Mouse (Mus musculus) lung, postnatal 0 days (tissue): ENCODE data around the gene Miga1. TPM values are rescaled to one million over a fixed set of nuclear protein-coding genes. Genes with fewer than 3 reads are reported as not detected.

Experiments used
- ATAC-seq: fragments of 200-750 bp; cut with Nextera tagmentation; 2 replicates; pipeline ENCODE4 v1.8.0; 2017; ENCODE audit warnings: moderate library complexity
- DNase-seq: peaks from one replicate; pipeline ENCODE4 v3.0.0-alpha.2; 2016; ENCODE audit warnings: low spot score
- H3K27ac ChIP-seq: fragments of 300-500 bp; sonication (generic); 2 replicates; pipeline ENCODE4 v1.5.1; 2014; ENCODE audit warnings: antibody characterized with exemption, mild to moderate bottlenecking, low read length, mixed read lengths
- H3K27me3 ChIP-seq: fragments of 300-500 bp; sonication (generic); replicated peaks from 2 replicates; pipeline ENCODE4 v1.6.1; 2014; ENCODE audit warnings: low read length, mixed read lengths; ENCODE audit not compliant: insufficient read depth
- H3K36me3 ChIP-seq: fragments of 300-500 bp; sonication (generic); 2 replicates; pipeline ENCODE4 v1.6.1; 2014; ENCODE audit warnings: low read length, mixed read lengths; ENCODE audit not compliant: insufficient read depth
- H3K4me1 ChIP-seq: fragments of 300-500 bp; sonication (generic); 2 replicates; pipeline ENCODE4 v1.6.1; 2014; ENCODE audit warnings: antibody characterized with exemption, low read depth, low read length, mixed read lengths; ENCODE audit not compliant: insufficient read depth
- H3K4me2 ChIP-seq: fragments of 300-500 bp; sonication (generic); replicated peaks from 2 replicates; pipeline ENCODE4 v1.6.1; 2014; ENCODE audit warnings: low read depth, mild to moderate bottlenecking, low read length, moderate library complexity, mixed read lengths
- H3K4me3 ChIP-seq: fragments of 300-500 bp; sonication (generic); 2 replicates; pipeline ENCODE4 v1.5.1; 2014; ENCODE audit warnings: low read depth, low read length
- H3K9ac ChIP-seq: fragments of 300-500 bp; sonication (generic); replicated peaks from 2 replicates; pipeline ENCODE4 v1.6.1; 2014; ENCODE audit warnings: low read depth, mild to moderate bottlenecking
- H3K9me3 ChIP-seq: fragments of 300-500 bp; sonication (generic); 2 replicates; pipeline ENCODE4 v1.6.1; 2016; ENCODE audit warnings: low read length, mixed read lengths
- CTCF ChIP-seq: IDR thresholded peaks from 2 replicates; pipeline ENCODE4 v1.5.1; 2016; ENCODE audit warnings: antibody characterized with exemption, mild to moderate bottlenecking
- EP300 ChIP-seq: IDR thresholded peaks from 2 replicates; pipeline ENCODE4 v1.6.1; 2016; ENCODE audit warnings: antibody characterized with exemption, mild to moderate bottlenecking, control low read depth
- WGBS: fragments of 180-500 bp; shearing (Covaris S2); extraction: QIAGEN DNeasy Blood & Tissue Kit; methylation state at CpG from one replicate; pipeline ENCODE4 v1.1.7; 2014; 5-methylcytosine and 5-hydroxymethylcytosine counted together
- polyA plus RNA-seq: library from polyadenylated mRNA; unstranded; fragments of >200 nt; fragmentation: Nextera tagmentation; extraction: Ambion mirVana; gene quantifications from 2 replicates; pipeline ENCODE4 v1.2.1, GENCODE M21; 2015

The Miga1 gene
- polyA plus RNA-seq, 1 experiment from 2014 or later = 10.0 TPM

DNA sequence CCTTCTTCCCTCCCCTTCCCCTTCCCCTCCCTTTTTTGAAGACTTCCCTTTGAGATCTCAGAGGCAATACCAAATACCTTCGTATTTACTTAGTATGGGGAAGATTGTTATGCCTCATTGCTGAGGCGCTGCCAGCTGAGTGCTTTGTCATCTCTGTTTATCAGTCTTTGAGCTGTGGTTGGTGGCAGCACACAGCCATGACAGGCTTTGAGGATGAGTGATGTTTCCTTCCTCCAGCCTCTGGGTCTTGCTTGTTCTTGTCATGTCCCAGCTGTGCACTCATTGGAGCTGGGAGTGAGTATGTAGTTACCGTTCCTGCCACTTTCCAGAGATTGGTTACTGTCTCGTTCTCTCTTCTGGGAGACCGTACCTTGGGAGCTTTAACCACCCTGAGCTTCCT lies 15.2 kb upstream of the Miga1 start:
- no peak overlapping the region for H3K9ac ChIP-seq
- no peaks in the 10 kb centered on the region; the same call in 1 of the 2 replicates for H3K4me1 ChIP-seq
- no peak overlapping the region for H3K4me3 ChIP-seq
- H3K9me3 ChIP-seq = no peaks in the 10 kb centered on the region
- no peaks in the 10 kb centered on the region; the same call in 1 of the 2 replicates for H3K36me3 ChIP-seq
- no peaks in the 10 kb centered on the region for H3K27me3 ChIP-seq
- H3K4me2 ChIP-seq = no peak overlapping the region
- H3K27ac ChIP-seq = no peak overlapping the region
- WGBS = 16% methylated on average over 5 of the region's 5 CpGs
- ATAC-seq (peak; percentile 90), DNase-seq (peak; percentile 69)
- TF ChIP-seq EP300 = no peak
- no peak for TF ChIP-seq CTCF

DNA sequence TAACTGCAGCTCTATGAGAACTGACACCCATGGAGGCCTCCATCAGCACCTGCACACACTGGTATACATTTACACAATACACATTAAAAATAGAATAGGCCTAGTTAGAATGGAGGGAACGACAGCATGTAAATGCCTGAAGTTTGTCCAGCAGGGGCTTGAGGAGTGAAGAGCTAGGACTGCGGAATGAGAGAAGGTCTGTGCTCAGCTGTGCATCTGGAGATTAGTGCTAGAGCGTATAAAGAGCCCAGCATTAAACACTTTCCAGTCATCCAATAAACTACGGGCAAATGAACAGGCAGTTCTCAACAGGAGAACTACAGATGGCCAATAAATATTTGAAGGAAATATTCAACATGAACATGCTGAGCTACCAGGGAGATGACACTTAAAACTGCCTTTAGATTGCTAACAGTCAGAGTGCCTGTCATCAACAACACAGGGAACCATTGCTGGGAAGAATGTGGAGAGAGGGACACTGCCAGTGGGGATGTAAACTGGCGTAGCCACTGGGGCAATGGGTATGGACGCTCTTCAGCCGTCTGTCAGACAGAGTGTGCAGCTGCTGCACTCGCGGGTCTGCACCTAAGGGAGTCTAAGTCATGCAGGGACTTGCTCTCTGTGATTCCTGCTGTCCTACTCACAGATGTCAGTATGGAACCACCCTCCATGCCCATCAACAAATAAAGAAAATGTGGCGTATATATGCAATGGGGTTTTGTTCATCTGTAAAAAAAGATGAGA lies 13.4 kb upstream of the Miga1 start:
- no peak for DNase-seq
- H3K27ac ChIP-seq = no peak overlapping the region
- H3K4me1 ChIP-seq = peaks cover 2% of the 10 kb centered on the region
- H3K4me2 ChIP-seq = no peak overlapping the region
- no peak overlapping the region for H3K9ac ChIP-seq
- no peak overlapping the region for H3K4me3 ChIP-seq
- no peaks in the 10 kb centered on the region for H3K27me3 ChIP-seq
- ATAC-seq = no peak
- 83% methylated on average over 10 of the region's 10 CpGs for WGBS
- no peaks in the 10 kb centered on the region for H3K36me3 ChIP-seq
- no peaks in the 10 kb centered on the region for H3K9me3 ChIP-seq
- TF ChIP-seq CTCF (no peak), EP300 (no peak)

DNA sequence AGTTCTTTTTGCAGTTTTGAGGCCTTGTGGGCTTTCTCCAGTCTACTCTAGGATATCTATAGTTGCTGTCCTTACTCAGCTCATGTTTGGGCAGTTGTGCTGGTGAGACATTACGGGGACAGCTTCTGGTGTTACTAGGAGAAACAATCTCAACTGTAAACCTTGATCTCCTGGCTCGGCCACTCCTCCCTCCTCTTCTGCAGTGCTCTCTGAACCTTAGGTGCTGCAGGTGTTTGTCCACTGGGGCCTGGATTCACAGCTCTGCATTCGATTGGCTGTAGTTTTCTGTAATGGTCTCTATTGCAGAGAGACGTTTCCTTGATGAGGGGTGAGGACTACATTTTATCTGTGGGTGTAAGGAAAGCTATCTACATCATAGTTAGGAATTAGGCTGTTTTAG lies 12.1 kb upstream of the Miga1 start:
- H3K9me3 ChIP-seq = no peaks in the 10 kb centered on the region
- TF ChIP-seq EP300 = no peak
- no peak for TF ChIP-seq CTCF
- ATAC-seq = no peak

DNA sequence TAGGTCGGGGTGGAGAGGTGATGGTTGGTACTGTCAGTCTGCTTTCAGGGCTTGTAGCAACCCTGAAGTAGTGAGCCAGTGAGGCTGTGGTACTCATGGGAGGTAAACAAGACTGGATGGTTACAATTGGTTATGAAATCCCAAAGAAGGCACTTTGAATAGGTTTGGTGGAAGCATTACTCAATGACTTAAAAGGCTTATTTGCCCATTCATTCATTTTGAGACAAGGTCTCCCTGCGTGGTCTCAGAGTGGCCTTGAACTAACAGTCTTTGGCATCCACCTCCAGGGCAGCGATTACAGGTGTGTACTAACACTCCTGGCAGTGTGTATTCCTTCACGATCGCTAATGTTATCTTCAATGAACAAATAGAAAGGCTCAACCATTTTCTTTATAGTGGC lies 10.8 kb upstream of the Miga1 start:
- DNase-seq (peak; percentile 31), ATAC-seq (no peak)
- H3K27me3 ChIP-seq = no peaks in the 10 kb centered on the region
- no peaks in the 10 kb centered on the region for H3K9me3 ChIP-seq
- no peak overlapping the region for H3K27ac ChIP-seq
- H3K4me2 ChIP-seq = no peak overlapping the region
- H3K4me1 ChIP-seq = peaks cover 5% of the 10 kb centered on the region
- H3K9ac ChIP-seq = no peak overlapping the region
- TF ChIP-seq CTCF (no peak), EP300 (no peak)
- WGBS = 67% methylated on average over 5 of the region's 5 CpGs
- no peaks in the 10 kb centered on the region for H3K36me3 ChIP-seq
- H3K4me3 ChIP-seq = no peak overlapping the region

More for the DNA sequence above, 12.1 kb upstream of the Miga1 start:
- Histone ChIP-seq H3K4me1 (peaks cover 4% of the 10 kb centered on the region), H3K4me3 (no peak overlapping the region), H3K27ac (no peak overlapping the region), H3K36me3 (no peaks in the 10 kb centered on the region), H3K4me2 (no peak overlapping the region), H3K27me3 (no peaks in the 10 kb centered on the region), H3K9ac (no peak overlapping the region)
- 63% methylated on average over 4 of the region's 4 CpGs for WGBS
- no peak for DNase-seq

DNA sequence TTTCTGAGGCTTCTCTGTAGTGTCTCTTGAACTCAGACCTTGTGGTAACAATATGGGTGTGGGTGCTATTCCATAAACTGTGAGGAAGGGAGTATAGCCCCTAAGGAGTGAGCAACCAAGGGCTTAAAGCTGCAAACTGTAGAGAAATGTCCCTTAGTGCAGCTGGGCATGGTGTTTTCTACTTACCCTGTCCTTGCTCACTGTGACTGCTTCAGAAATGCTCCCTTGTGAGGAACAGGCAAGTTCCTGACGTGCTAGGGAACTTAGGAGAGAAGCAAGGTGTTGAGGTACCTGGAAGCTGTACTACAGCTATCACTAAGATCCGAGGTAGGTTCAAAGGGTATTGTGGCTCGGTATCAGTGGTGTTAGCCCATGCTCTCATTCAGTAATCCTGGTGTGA lies 10.2 kb upstream of the Miga1 start:
- 0 out of 2 replicates have a peak overlapping the region, but pooled peaks have one; percentile 19 for H3K9ac ChIP-seq
- no peaks in the 10 kb centered on the region for H3K36me3 ChIP-seq
- H3K27ac ChIP-seq = no peak overlapping the region
- peaks cover 5% of the 10 kb centered on the region for H3K4me1 ChIP-seq
- no peak overlapping the region for H3K4me2 ChIP-seq
- no peak overlapping the region for H3K4me3 ChIP-seq
- DNase-seq (no peak), ATAC-seq (no peak)
- 69% methylated on average over 3 of the region's 3 CpGs for WGBS
- TF ChIP-seq CTCF (no peak), EP300 (no peak)
- no peaks in the 10 kb centered on the region for H3K27me3 ChIP-seq
- no peaks in the 10 kb centered on the region for H3K9me3 ChIP-seq

DNA sequence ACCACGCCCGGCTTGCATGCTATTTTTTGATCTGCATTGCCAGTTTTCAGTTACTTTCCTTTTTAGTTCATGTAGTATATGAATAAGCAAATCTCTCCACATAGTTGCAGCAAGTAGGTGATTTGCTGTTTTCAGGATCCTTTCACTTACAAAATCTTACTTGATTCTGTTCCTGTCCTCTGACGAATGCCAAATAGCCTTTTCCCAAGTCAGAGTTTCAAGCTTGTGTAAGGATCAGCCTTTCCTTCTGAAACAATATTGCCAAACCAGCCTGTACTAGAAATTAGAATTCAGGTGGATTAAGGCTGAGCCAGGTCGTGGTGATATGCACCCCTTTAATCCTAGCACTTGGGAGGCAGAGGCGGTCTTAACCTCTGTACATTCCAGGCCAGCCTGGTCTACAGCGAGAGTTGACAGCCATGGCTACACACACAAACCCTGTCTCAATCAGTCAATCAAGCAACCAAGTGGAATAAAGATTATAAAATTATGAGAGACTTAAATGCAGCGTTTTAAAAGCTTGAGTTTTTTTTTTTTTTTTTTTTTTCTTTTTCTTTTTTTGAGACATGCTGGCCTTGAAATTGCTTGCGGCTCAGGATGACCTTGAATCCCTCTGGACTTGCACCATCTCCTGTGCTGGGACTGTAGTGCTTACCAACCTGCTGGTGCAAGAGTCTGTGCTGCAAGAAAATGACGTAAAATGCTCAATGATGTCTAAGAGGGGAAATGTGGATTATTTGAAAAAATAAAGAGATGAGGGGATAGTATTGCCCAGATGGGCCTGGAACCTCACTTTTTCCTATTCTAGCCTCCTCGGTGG lies 8.0 kb upstream of the Miga1 start:
- H3K9ac ChIP-seq = 0 out of 2 replicates have a peak overlapping the region, but pooled peaks have one; percentile 12
- H3K27me3 ChIP-seq = no peaks in the 10 kb centered on the region
- peak; percentile 44 for DNase-seq
- H3K27ac ChIP-seq = peak overlapping the region; percentile 32; the same call in 1 of the 2 replicates
- TF ChIP-seq CTCF (no peak), EP300 (no peak)
- H3K4me2 ChIP-seq = 0 out of 2 replicates have a peak overlapping the region, but pooled peaks have one; percentile 60
- H3K36me3 ChIP-seq = no peaks in the 10 kb centered on the region
- no peak for ATAC-seq
- H3K4me3 ChIP-seq = no peak overlapping the region
- WGBS = 84% methylated on average over 10 of the region's 10 CpGs
- H3K9me3 ChIP-seq = no peaks in the 10 kb centered on the region
- peaks cover 5% of the 10 kb centered on the region for H3K4me1 ChIP-seq
